Mouse (Mus musculus): Measurements from ENCODE around the gene Celsr2. TPM values are rescaled to one million over a fixed set of nuclear protein-coding genes. Genes with fewer than 3 reads are reported as not detected.
A peak's percentile ranks its signal among the peaks of the same experiment; 100 is the strongest.

The Celsr2 gene
- polyA plus RNA-seq, 1 experiment from 2014 or later: 4.9 TPM

DNA sequence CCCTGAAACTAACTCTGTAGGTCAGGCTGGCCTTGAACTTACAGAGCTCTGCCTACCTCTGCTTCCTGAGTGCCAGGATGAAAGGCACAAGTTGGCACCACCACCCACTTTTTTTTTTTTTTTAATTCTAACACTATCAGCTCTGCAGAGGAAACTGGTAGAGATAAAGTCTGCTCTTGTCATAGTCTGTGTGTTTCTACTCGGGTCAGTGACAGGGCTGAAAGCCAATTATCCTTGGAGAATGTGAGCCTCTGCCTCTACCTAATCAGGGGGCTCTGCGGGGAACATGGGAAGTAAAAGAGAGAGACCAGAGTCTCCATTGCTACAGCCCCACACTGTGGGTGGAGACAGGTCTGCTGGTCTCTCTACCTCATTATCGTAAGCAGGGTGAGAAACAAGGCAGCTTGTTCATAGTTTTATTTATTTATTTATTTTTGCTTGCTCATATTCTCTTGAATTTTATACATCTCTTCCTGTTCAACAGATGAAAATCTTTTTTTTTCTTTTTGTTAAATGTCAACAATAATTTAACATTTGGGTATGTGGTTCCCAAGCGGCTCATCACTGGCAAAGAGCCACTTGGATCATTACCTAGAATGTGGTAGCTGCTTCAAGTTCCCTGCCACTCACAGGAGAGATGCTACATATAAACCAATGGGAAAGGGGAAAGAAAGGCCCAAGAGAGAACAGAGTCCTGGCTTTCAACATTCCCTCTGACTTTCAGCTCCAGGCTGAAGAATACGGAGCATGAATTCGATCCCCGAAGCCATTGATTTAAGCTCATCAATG, 36.3 kb downstream of the Celsr2 start:
- Histone ChIP-seq H3K4me2 (ENCODE audit: low read depth, severe bottlenecking) (no peak overlapping the region), H3K4me3 (ENCODE audit: low read depth, low read length) (no peak overlapping the region), H3K27me3 (ENCODE audit: control insufficient read depth, insufficient read depth, low read length) (no peaks in the 10 kb centered on the region), H3K4me1 (ENCODE audit: control insufficient read depth, insufficient read depth, low read length) (peaks cover 9% of the 10 kb centered on the region; the same call in 1 of the 2 replicates), H3K27ac (replicated peaks; ENCODE audit: low read depth, low read length) (no peak overlapping the region), H3K36me3 (ENCODE audit: control insufficient read depth, insufficient read depth, low read length) (no peaks in the 10 kb centered on the region), H3K9me3 (ENCODE audit: control insufficient read depth, low read length) (no peaks in the 10 kb centered on the region), H3K9ac (ENCODE audit: low read length) (no peak overlapping the region)
- 82% methylated on average over 7 of the region's 7 CpGs for WGBS
- DNase-seq (ENCODE audit: low spot score) (no peak), ATAC-seq (ENCODE audit: insufficient number of reproducible peaks, low FRiP score, low TSS enrichment, low read depth) (no peak)

DNA sequence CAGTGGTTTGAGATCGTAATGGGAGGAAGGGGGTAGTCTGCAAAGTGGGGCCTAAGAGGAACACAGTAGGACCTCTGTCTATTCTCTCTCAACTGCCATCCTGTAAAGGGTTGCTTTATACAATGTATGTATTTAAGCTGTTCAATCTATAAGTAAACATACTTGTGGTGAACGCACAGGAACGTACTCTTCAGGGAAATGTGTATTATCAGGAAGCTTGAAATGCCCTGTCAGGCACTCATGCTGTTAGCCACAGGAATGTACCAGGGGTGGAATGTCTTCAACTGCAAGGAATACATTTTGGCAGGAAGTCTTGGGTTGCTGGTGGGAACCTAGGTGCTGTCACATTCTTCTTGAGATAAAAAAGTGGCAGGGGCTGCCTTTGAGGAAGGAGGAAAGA, 42.7 kb downstream of the Celsr2 start:
- no peak for ATAC-seq (ENCODE audit: insufficient number of reproducible peaks, low FRiP score, low TSS enrichment, low read depth)
- no peaks in the 10 kb centered on the region for H3K27me3 ChIP-seq (ENCODE audit: control insufficient read depth, insufficient read depth, low read length)
- no peak overlapping the region for H3K9ac ChIP-seq (ENCODE audit: low read length)
- no peak for DNase-seq (ENCODE audit: low spot score)
- H3K36me3 ChIP-seq (ENCODE audit: control insufficient read depth, insufficient read depth, low read length): no peaks in the 10 kb centered on the region
- H3K4me1 ChIP-seq (ENCODE audit: control insufficient read depth, insufficient read depth, low read length): no peaks in the 10 kb centered on the region
- H3K9me3 ChIP-seq (ENCODE audit: control insufficient read depth, low read length): no peaks in the 10 kb centered on the region
- 92% methylated on average over 3 of the region's 3 CpGs for WGBS
- H3K4me3 ChIP-seq (ENCODE audit: low read depth, low read length): no peak overlapping the region
- H3K4me2 ChIP-seq (ENCODE audit: low read depth, severe bottlenecking): no peak overlapping the region
- H3K27ac ChIP-seq (replicated peaks; ENCODE audit: low read depth, low read length): no peak overlapping the region

DNA sequence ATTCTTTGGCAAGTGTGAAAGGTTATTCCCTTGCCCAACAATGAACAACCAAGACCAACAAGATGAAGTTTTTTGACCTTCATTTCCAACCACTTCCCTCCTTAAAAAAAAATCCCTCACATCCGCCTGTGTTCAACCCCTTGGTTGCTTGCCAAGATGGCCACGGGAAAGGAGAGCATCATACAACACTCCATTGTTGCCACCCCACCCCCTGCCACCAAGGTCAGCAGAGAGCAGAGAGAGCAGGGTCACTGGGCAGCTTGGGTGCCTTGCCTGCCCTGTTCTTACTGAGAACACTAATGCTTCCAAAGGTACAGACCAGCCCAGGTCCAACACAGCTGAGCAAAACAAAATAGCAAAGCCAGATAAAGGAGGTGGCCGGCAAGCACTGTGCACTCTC, 43.1 kb downstream of the Celsr2 start:
- no peak for ATAC-seq (ENCODE audit: insufficient number of reproducible peaks, low FRiP score, low TSS enrichment, low read depth)
- WGBS: 85% methylated on average over 3 of the region's 3 CpGs

DNA sequence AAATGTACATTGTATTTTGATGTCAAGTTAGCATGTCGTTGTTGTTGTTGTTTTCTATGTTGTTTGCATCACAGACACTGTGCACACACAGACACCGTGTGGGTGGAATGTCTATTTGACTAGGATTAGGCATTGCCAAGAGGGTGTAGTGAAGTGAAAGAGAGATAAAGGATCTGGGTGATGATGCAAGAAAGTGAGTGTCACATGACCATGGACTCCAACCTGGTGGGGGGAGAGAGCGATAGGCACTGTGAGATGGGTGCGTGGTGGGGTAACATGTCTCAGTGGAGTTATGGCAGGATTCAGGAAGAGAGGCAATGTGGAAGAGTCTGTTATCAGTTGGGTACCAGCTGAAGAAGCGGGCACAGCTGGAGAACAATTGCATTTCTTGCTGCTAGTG, 46.6 kb downstream of the Celsr2 start:
- H3K27ac ChIP-seq (replicated peaks; ENCODE audit: low read depth, low read length): no peak overlapping the region
- H3K4me2 ChIP-seq (ENCODE audit: low read depth, severe bottlenecking): no peak overlapping the region
- no peaks in the 10 kb centered on the region for H3K27me3 ChIP-seq (ENCODE audit: control insufficient read depth, insufficient read depth, low read length)
- ATAC-seq (ENCODE audit: insufficient number of reproducible peaks, low FRiP score, low TSS enrichment, low read depth): no peak
- H3K4me1 ChIP-seq (ENCODE audit: control insufficient read depth, insufficient read depth, low read length): no peaks in the 10 kb centered on the region
- H3K9ac ChIP-seq (ENCODE audit: low read length): no peak overlapping the region
- H3K4me3 ChIP-seq (ENCODE audit: low read depth, low read length): no peak overlapping the region
- 90% methylated on average over 5 of the region's 5 CpGs for WGBS
- H3K9me3 ChIP-seq (ENCODE audit: control insufficient read depth, low read length): no peaks in the 10 kb centered on the region
- DNase-seq (ENCODE audit: low spot score): no peak
- H3K36me3 ChIP-seq (ENCODE audit: control insufficient read depth, insufficient read depth, low read length): no peaks in the 10 kb centered on the region

More for the DNA sequence above, 43.1 kb downstream of the Celsr2 start:
- Histone ChIP-seq H3K27ac (replicated peaks; ENCODE audit: low read depth, low read length) (no peak overlapping the region), H3K36me3 (ENCODE audit: control insufficient read depth, insufficient read depth, low read length) (no peaks in the 10 kb centered on the region), H3K4me2 (ENCODE audit: low read depth, severe bottlenecking) (no peak overlapping the region), H3K27me3 (ENCODE audit: control insufficient read depth, insufficient read depth, low read length) (no peaks in the 10 kb centered on the region), H3K4me1 (ENCODE audit: control insufficient read depth, insufficient read depth, low read length) (no peaks in the 10 kb centered on the region), H3K9ac (ENCODE audit: low read length) (no peak overlapping the region), H3K4me3 (ENCODE audit: low read depth, low read length) (no peak overlapping the region), H3K9me3 (ENCODE audit: control insufficient read depth, low read length) (no peaks in the 10 kb centered on the region)
- no peak for DNase-seq (ENCODE audit: low spot score)

DNA sequence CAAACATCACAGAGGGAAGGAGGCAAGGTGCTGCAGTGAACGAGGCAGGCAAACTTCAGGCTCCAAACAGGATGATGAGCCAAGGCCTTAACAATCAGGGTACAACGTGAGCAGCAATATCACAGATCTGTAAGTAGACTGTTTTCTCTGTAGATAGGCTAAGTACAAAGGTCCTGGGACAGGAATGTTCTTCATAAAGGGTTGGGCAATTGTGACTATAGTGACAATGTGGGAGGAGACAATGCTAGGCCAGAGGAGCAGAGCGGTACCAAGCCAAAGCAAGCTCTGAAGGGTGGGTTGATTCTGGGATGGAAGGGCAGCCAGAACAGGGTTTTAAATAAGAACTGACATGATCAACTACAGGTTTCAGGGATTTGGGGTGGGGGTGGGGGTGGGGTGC, 47.5 kb downstream of the Celsr2 start:
- Histone ChIP-seq H3K4me1 (ENCODE audit: control insufficient read depth, insufficient read depth, low read length) (no peaks in the 10 kb centered on the region), H3K27me3 (ENCODE audit: control insufficient read depth, insufficient read depth, low read length) (no peaks in the 10 kb centered on the region), H3K36me3 (ENCODE audit: control insufficient read depth, insufficient read depth, low read length) (no peaks in the 10 kb centered on the region), H3K27ac (replicated peaks; ENCODE audit: low read depth, low read length) (no peak overlapping the region), H3K4me2 (ENCODE audit: low read depth, severe bottlenecking) (no peak overlapping the region), H3K4me3 (ENCODE audit: low read depth, low read length) (no peak overlapping the region), H3K9ac (ENCODE audit: low read length) (no peak overlapping the region), H3K9me3 (ENCODE audit: control insufficient read depth, low read length) (no peaks in the 10 kb centered on the region)
- ATAC-seq (ENCODE audit: insufficient number of reproducible peaks, low FRiP score, low TSS enrichment, low read depth): no peak
- no peak for DNase-seq (ENCODE audit: low spot score)
- WGBS: 81% methylated on average over 3 of the region's 3 CpGs

DNA sequence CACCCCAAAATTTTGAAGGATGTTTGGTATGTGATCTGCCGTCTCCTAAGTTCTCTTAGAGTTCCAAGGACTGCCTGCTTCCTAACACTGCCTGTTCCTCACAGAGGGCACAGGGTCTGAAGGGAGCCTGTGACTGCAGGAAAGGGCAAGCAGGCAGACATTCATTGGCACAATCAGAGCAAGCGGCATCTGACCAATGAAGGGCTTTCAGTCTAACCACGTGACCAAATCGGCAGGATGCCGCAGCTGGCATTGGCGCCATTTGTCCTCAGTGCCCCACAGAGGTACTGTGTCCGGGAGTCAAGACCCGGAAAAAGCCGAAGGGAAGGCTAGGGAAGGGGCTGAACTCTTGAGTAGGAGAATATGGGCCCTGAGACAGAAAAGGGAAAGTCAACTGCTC, 48.2 kb downstream of the Celsr2 start:
- Histone ChIP-seq H3K27ac (replicated peaks; ENCODE audit: low read depth, low read length) (no peak overlapping the region), H3K9ac (ENCODE audit: low read length) (0 out of 2 replicates have a peak overlapping the region, but pooled peaks have one; percentile 12), H3K4me3 (ENCODE audit: low read depth, low read length) (no peak overlapping the region), H3K9me3 (ENCODE audit: control insufficient read depth, low read length) (no peaks in the 10 kb centered on the region), H3K4me2 (ENCODE audit: low read depth, severe bottlenecking) (peak overlapping the region; percentile 10; the same call in 1 of the 2 replicates), H3K4me1 (ENCODE audit: control insufficient read depth, insufficient read depth, low read length) (no peaks in the 10 kb centered on the region), H3K27me3 (ENCODE audit: control insufficient read depth, insufficient read depth, low read length) (no peaks in the 10 kb centered on the region), H3K36me3 (ENCODE audit: control insufficient read depth, insufficient read depth, low read length) (no peaks in the 10 kb centered on the region)
- no peak for ATAC-seq (ENCODE audit: insufficient number of reproducible peaks, low FRiP score, low TSS enrichment, low read depth)
- WGBS: 54% methylated on average over 9 of the region's 9 CpGs
- DNase-seq (ENCODE audit: low spot score): peak; percentile 42

DNA sequence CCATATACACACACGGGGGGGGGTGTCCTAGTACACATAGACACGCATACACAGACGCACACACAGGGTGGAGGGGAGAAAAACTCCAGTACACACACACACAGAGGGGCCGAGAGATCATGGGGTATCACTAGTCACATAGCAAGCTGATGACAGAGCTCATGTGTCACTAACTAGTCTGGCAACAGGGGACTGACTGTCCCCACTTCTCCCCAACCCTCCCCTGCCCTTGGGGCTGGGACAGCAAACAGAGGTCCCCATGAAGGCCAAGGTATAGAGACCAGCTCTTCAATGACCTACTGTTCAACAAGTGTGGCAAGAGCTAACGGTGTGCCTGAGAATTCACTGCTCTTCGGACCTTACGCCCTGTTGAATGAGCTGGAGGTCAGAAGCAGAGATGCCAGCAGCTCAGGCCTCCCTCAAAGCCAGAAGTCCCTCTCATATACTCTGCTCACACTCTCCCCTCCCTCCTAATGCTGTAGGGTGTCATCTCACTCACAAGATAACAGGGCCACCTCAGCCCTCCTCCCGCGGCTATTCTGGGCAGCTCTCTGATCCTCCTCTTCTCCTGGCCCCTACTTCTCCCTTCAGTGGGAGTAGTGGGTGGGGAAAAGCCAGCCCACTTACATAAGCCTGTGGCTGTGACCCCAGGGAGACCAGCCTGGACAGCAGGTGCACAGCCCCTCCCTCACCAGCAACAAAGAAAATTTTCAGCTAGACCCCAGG, 50.9 kb downstream of the Celsr2 start, which contains the start of gene Mybphl:
Gene Mybphl, plus strand, starts transcription at position 642 of the 726 bp plus-strand sequence.
- H3K4me1 ChIP-seq (ENCODE audit: control insufficient read depth, insufficient read depth, low read length): peaks cover 9% of the 10 kb centered on the region

DNA sequence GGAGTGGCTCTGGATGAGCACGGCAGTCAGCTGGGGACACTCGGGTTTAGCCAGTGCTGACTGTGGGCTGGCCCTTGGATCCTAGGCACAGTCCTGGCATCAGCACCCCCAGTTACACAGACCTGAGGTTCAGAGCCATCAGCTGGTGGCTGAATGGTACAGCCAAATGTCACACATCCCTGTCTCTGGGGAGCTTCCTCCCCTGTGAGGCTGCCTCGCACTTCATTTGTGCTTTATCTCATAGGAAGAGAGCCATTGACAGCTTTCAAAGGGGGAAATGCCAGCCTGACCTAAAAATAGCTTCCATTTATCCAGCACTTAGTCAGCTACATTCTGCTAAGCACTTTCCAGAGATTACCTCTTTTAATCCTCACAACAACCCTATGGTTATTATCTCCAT, 51.7 kb downstream of the Celsr2 start:
- Histone ChIP-seq H3K9ac (ENCODE audit: low read length) (no peak overlapping the region), H3K36me3 (ENCODE audit: control insufficient read depth, insufficient read depth, low read length) (no peaks in the 10 kb centered on the region), H3K9me3 (ENCODE audit: control insufficient read depth, low read length) (no peaks in the 10 kb centered on the region), H3K27ac (replicated peaks; ENCODE audit: low read depth, low read length) (no peak overlapping the region), H3K4me3 (ENCODE audit: low read depth, low read length) (no peak overlapping the region), H3K27me3 (ENCODE audit: control insufficient read depth, insufficient read depth, low read length) (no peaks in the 10 kb centered on the region), H3K4me2 (ENCODE audit: low read depth, severe bottlenecking) (no peak overlapping the region), H3K4me1 (ENCODE audit: control insufficient read depth, insufficient read depth, low read length) (peaks cover 9% of the 10 kb centered on the region)
- DNase-seq (ENCODE audit: low spot score): no peak
- ATAC-seq (ENCODE audit: insufficient number of reproducible peaks, low FRiP score, low TSS enrichment, low read depth): no peak
- 68% methylated on average over 3 of the region's 3 CpGs for WGBS

More for the DNA sequence above, 50.9 kb downstream of the Celsr2 start, which contains the start of gene Mybphl:
- no peak for ATAC-seq (ENCODE audit: insufficient number of reproducible peaks, low FRiP score, low TSS enrichment, low read depth)
- Histone ChIP-seq H3K27me3 (ENCODE audit: control insufficient read depth, insufficient read depth, low read length) (no peaks in the 10 kb centered on the region), H3K9me3 (ENCODE audit: control insufficient read depth, low read length) (no peaks in the 10 kb centered on the region), H3K36me3 (ENCODE audit: control insufficient read depth, insufficient read depth, low read length) (no peaks in the 10 kb centered on the region), H3K27ac (replicated peaks; ENCODE audit: low read depth, low read length) (no peak within 1 kb of the TSS), H3K4me2 (ENCODE audit: low read depth, severe bottlenecking) (no peak within 1 kb of the TSS), H3K9ac (ENCODE audit: low read length) (no peak within 1 kb of the TSS), H3K4me3 (ENCODE audit: low read depth, low read length) (no peak within 1 kb of the TSS)
- WGBS: 69% methylated on average over 9 of the region's 9 CpGs
- no peak for DNase-seq (ENCODE audit: low spot score)
